Mouse (Mus musculus): ENCODE data around the gene Olfr49. TPM values are rescaled to one million over a fixed set of nuclear protein-coding genes. Genes with fewer than 3 reads are reported as not detected.

Olfr49 gene
- total RNA-seq, 2 experiments from 2014 or later, result not detected

DNA sequence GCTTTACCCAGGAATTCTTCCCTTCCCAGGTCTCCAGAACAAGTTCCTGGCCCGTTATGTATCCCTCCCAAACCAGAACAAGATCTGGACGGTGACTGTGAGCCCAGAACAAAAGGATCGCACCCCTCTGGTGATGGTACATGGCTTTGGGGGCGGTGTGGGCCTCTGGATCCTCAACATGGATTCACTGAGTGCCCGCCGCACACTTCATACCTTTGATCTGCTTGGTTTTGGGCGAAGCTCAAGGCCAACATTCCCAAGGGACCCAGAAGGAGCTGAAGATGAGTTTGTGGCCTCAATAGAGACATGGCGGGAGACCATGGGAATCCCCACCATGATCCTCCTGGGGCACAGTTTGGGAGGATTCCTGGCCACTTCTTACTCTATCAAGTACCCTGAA lies 22.1 kb downstream of the Olfr49 start:
- DNase-seq, result no peak
- intact Hi-C loops (cut with DNase I), result no loop called here

DNA sequence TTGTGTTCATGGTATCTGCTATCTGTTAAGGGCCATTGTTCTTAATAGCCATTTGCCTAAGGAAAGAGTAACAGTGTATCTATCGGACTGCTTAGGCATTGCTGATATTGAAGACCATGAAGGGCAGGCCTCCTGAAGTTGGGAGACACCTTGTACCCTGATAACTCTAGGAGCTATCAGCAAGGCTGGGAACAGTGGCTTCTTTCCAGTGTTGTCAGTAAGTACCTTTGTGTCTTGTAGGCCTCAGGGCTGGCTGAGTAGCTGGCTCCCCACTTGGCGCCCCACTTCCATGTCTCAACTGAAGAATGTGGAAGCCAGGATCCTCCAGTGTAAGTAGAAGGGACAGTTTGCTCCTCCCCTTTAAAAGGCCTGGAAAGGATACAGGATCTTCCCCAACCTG lies 23.4 kb downstream of the Olfr49 start:
- DNase-seq, result no peak
- intact Hi-C loops (cut with DNase I), result no loop called here

DNA sequence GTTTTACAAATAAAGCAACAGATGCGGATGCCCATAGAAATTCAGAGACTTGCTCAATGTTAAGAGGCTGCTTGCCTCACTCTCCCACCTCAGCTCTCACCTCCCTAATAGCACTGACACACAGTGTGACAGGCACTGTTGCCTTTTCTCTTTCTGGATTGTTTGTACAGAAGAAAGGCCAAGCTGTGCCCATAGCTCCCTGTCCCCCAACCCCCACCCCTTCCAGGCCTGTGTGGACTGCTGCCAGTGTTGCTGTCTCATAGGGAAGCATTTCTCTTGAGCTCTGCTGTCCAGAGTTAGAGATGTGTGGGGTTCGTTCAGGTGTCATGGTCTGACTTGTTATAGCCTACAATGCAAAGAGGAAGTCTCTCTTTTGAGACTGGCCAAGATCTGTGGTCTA lies 24.5 kb downstream of the Olfr49 start:
- intact Hi-C loops (cut with DNase I), result no loop called here
- DNase-seq, result no peak

DNA sequence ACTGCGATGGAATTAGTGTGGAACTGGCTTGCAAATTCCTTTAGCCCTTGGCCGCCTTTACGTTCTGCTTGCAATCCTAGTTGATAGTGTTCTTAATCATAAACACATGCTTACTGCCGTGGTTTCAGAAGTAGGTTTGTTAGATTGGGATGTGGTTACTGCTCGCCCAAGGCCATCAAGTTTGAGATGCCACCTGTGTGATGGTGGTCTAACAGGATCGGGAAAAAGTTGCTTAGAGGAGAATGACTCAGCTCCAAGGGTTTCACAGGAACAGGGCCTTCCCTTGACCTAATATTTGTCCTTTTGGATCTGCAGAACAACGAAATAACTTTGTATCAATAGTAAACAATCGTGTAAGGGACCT lies 25.0 kb downstream of the Olfr49 start:
- no peak for DNase-seq
- intact Hi-C loops (cut with DNase I), result no loop called here

DNA sequence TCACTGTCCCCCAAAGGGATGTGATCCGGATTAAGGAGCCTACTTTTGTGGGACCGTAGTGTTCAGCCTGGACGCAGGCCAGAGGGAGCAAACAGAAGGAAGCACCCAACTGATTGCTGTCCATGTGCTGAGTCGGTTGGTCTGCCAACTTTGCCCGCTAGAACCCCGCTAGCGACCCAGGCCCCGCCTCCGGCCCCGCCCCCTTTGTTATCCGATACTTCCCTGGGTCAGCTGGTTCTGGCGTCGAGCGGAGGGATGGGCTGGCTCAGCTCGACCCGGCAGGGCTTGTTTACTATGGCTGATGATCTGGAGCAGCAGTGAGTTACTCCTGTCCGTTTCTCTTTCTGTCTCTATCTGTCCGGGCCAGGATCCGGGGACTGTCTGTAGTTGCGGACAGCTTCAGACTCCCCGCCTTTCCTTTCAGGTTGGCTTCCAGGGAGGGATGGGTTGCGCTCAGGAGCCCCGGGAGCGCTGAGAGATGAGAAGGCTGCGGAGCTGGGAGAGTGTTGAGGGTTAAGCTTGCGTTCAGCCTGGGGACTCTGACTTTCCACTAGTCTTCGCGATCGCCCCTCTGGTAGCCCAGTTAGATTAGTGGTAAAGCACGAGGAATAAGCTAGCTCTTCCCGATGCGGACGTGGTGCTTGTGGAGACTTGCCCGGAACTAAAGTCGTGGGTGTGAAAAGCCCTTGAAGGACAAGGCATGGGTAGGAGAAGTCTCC lies 25.6 kb downstream of the Olfr49 start:
- DNase-seq, result peak; percentile 91 to 95
- intact Hi-C loops (cut with DNase I), result no loop called here

DNA sequence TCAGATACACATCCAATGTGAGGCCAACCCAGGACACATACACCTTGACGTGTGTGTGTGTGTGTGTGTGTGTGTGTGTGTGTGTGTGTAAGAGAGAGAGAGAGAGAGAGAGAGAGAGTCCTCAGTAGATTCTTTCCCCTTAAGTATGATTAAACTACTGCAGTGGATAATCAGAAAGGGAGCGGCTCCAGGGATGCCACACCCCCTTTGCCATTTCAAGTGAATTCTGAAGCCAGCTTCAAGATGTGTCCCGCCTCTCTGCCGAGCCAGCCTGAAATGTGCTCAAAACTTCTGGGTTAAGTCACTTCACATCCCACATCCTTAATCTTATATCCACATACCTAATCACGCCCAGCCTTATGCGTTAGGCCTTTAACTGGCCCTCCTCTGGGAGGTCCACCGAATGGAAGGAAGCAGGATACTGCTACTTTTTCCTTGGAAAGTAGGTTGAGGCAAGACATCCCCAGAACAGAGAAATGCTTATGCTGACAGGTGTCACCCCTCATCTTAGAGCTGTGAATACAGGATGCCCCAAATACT lies 26.5 kb downstream of the Olfr49 start:
- DNase-seq, result no peak
- intact Hi-C loops (cut with DNase I), result no loop called here

DNA sequence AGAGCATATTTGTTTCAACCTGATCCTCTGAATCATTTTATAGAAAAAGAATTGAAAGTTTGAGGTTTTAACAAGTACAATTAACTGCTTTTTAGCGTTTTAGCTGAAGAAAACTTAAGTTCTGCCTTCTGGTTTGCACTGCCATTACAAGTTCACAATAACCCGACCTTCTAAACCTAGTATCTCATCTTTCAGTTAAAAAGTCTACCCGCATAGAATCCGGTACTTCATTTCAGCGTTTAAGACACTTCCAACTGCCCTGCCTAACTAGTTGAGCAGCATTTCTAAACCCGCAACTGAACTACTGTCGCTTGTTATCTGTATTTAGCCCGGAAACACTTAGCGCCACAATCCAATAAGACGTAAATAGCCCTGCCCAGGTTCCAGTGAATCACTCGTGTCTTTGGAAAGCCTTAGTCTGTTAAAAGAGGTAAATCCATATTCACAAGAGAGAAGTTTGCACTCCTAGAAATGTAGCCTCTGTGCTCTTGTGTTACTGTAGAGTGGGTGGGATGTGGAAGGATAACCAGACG lies 30.0 kb downstream of the Olfr49 start:
- no peak for DNase-seq
- intact Hi-C loops (cut with DNase I), result loop anchor here (5.0 kb wide), 1 partner anchor 103 kb away; no protein-coding TSS in a partner anchor

DNA sequence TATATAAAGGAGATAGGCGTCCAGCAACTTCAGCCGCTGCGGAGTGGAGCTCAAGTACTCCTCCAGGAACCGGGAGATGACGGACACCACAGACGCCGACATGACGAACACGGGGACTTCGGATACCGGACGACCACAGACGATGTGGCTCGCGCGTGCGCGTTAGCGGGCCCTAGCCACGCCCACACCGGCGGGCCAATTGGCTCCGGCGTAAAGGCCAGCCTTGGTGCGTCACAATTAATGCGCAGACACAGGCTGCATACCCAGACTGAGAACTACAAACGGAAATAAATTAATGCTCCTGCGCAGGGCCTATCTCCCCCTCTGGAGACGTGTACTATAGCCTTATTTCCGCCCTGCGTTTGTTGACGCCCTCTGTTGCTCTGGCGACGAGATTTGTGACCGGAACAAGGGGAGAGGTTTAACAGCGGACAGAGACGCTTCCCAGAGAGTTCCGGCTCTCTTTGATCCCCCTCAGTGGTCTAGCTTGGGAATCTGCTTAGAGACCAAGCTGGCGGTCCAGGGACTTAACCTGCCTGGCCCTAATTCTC lies 30.9 kb downstream of the Olfr49 start, which contains the start of the genes Dad1 and Abhd4:
Gene Dad1, minus strand, starts transcription at position 364 of the 551 bp plus-strand sequence.
Gene Abhd4, plus strand, starts transcription at position 448 of the 551 bp plus-strand sequence.
- DNase-seq, result peak; percentile 96 to 98
- intact Hi-C loops (cut with DNase I), result loop anchor here (5.0 kb wide), 1 partner anchor 103 kb away; no protein-coding TSS in a partner anchor

DNA sequence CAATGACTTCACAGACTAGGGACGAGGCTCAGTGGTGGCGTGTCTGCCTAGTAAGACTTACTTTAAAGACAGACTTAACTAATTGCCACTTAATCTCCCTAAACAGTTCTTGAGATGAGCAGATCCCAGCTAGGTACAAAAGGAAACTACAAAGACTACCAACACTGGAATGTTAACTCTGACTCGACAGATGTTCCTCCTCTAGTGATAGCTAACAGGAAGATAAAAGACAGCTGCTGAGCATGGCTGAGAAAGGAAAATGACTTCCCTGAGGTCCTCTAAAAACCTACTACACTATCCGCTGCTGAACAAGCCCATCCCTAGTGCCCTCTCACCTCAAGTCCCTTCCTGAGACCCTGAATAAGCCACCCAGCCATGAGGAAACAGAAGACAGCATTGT lies 34.6 kb downstream of the Olfr49 start:
- intact Hi-C loops (cut with DNase I), result loop anchor here (5.0 kb wide), 1 partner anchor 107 kb away; no protein-coding TSS in a partner anchor
- DNase-seq, result no peak

DNA sequence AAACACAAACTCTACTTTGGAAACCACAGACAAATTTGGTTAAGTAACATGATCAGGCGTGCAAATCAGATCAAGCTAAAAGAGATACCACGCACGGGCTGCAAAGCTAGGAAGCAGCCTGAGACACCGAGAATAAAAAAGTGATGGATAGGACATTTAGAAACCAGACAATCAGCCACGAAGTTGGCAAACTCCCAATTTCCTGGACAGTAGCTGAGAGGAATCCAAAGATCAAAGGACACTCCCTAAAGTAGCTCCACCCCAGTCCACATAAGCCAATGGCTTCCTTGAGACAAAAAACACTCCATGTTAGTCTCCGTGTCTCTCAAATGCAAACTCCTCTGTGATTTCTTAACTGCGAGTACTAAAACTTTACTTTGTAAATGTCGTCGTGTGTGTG lies 35.4 kb downstream of the Olfr49 start:
- intact Hi-C loops (cut with DNase I), result no loop called here

DNA sequence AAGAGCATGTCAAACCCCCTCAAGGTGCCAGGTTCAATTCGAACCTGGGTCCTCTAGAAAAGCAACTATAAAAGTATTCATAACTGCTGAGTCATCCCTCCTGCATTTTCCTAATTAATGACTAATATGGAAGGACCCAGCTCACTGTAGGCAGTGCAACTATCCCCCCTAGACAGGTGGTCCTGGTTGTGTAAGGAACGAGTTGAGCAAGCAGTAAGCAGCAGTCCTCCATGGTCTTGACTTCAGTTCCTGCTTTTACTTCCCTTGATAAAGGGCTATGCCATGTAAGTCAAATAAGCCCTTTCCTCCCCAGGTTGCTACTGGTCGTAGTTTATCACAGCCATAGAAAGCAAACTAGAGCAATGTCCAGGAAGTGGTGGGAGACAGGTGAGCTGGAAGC lies 38.5 kb downstream of the Olfr49 start:
- intact Hi-C loops (cut with DNase I), result no loop called here
- DNase-seq, result no peak

More for the DNA sequence above, 35.4 kb downstream of the Olfr49 start:
- no peak for DNase-seq

DNA sequence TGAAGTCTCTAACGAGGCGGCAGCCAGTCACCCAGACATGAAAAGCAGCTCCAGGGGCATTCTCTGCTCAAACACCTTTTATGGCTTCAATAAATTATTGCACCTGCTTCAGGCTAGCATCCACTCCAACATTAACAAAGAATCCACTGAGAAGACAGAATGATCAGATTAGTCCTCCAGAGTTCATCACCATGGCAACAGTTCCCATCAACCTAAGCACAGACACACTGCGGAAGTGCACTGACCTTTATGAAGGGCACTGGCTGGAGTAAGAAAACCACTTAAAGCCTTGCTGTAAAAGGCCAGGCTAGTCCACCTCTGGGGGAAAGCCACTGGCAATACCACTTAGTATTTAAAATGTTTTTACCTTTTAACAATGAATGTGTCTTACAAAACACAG lies 40.6 kb downstream of the Olfr49 start:
- no peak for DNase-seq
- intact Hi-C loops (cut with DNase I), result no loop called here

DNA sequence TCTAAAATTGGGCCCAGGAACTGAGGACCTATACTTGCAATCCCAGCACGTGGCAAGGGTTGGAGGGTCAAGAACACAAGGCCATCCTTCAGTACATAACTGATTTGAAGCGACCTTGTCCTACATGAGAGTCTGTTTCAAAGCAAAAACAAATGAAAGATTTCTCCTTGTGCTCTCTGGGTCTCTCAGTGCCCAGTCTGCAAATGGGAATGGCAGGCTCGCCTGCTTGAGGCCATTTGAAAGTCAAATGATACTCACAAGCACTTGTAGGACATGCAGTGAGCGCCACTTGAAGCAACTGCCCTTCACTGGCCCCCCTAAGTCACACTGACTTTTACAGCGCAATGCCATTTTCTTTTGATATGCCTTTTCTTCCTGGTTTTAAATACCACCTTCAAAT lies 44.2 kb downstream of the Olfr49 start:
- intact Hi-C loops (cut with DNase I), result no loop called here
- DNase-seq, result no peak

DNA sequence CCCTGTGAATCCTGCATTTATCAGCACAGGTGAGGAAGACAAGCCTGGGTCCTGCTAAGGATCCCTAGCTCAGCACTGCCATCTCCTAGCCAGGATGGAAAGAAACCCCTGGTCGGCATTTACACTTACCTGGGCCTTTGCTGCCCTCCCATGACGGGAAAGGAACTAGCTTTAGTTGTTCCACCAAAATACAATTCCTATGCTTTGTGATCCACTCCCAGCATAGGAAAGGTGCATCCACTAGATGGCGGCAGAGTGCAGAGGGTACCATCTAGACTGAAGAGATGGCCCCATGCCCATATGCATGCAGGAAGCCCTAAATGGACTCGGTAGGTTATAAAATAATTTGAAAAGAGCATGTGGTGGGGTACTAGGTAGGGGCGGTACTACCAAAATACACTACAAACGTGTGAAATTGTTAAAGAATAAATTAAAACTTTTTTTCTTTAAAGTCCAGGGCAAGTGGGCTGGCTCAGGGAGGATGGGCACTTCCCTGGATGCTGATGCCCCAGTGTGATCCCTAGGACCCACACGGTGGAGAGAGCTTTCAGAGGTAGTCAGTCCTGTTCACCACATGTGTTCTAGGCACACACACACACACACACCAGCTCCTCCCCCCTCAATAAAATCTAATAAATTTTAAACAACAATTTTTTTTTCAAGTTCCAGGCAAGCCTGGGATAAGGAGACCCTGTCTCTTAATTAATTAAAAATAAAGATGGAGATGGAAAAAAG lies 45.6 kb downstream of the Olfr49 start:
- peak; percentile 61 to 69 for DNase-seq
- intact Hi-C loops (cut with DNase I), result loop anchor here (5.0 kb wide), 1 partner anchor 173 kb away; no protein-coding TSS in a partner anchor

DNA sequence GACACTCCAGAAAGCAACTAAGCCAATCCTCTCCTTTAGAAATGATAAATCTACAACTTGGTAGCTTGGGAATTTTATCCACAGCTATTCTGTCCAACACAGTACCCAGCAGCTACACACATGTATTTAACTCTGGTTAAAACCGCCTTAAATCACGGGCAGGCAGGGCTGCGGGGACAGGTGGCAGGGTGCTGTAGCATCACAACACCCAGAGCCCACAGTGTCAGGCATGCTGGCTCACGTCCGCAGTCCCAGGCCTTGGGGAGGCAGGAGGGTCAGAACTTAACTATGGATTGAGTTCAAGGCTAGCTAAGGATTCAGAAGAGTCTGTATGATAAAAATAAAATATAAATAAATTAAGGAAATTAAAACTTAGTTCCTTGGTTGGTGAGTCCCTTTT lies 47.9 kb downstream of the Olfr49 start:
- intact Hi-C loops (cut with DNase I), result loop anchor here (5.0 kb wide), 1 partner anchor 175 kb away; no protein-coding TSS in a partner anchor
- DNase-seq, result no peak

DNA sequence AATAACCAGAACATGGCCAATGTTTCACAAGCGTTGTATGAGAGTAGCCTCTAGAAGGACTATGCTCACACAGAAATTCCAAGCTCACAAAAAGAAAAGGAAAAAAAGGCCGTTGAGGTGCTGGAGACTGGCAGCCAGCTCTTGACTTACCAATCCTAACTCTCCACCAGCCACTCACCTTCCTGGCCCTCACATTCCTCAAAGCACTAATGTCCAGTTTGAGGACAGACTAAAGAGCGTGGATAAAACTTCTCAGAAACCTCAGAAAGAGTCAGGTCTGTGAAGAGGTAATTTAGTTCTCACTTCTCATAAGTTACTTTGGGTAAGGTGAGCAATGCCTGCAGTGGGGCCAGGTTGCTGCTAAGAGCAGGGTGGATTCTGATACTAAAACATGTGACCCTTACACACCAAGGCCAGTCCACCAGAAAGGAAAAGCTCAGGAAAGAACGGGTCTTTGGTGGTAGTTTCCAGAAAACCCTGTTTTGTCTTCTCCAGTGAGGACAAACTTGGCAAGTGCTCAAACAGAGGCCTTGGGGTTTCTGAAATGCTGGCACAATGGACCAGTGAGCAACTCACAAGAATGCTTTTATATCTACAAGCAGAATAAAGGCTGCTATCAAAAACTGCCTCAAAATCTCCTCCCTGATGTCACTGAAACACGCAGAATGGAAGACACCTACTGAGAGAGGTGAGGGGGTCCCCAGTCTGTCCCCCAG lies 48.8 kb downstream of the Olfr49 start:
- intact Hi-C loops (cut with DNase I), result loop anchor here (5.0 kb wide), 1 partner anchor 176 kb away; no protein-coding TSS in a partner anchor
- DNase-seq, result no peak

DNA sequence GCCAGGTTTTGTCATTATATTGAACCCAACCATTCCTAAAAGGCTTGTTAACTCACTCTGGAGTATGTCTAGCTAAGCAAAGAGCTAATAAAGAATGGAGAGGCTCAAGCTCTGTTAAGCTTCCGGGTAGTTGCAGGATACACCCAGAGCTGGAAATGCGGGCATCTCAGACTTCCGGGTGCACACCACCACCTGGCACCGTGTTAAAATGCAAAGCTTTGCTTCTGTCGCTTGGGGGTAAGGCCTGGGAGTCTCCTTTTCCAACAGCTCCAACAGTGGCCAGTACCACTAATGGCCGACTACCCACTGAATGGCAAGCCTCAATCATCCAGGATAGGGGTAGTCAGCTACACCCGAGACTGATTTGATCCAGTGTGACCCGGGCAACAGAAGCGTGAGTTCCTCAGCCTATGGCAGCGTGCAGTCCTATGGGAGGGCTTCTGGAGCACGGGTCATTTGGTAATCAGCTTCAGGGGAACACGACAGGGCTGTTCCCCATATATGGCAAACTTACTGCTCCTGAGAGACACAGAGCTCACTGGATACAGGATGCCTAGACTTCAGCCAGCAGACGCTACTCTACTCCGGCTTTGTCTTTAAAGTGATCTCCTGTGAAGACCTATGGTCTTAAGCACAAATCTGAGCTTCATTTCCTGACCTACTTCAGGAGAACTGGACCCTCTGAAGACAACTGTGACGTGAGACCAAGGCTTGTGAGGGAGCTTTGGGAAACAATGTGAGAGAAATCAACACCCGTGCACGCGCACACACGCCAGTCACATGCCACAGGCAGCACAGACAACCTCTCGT lies 50.3 kb downstream of the Olfr49 start:
- intact Hi-C loops (cut with DNase I), result loop anchor here (5.0 kb wide), 1 partner anchor 178 kb away; no protein-coding TSS in a partner anchor
- no peak for DNase-seq

DNA sequence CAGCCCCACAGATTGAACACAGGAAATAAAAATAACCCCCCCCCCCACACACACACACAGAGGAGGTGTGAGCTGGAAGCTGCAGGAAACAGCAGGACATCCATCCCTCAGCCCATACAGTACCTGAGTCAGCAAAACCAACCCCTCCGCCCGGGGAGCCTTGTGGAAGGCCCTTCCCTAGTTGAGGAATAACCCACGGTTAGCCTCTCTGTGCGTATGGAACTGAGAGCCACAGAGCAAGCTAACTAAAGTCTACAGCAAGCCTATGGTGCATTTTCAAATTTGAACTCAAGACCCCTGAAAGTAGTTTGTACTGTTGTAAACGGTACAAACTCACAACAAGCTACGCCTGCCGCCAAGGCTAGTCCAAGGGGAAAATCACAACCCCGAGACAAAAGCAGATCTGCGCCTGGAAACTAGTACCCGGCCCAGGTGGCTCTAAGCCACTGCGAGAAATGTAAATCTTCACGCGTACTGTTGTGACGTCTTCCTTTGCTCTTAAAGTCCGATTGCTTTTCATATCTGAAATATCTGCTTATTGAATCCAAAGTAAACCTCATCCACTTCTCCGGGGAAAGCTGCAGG lies 51.1 kb downstream of the Olfr49 start:
- intact Hi-C loops (cut with DNase I), result no loop called here

More for the DNA sequence above, 51.1 kb downstream of the Olfr49 start:
- no peak for DNase-seq

Measured in gastrocnemius, postnatal 36 days (tissue).